Mouse (Mus musculus): ENCODE data around the gene Fkrp. TPM values are rescaled to one million over a fixed set of nuclear protein-coding genes. Genes with fewer than 3 reads are reported as not detected.

Fkrp gene
- polyA plus RNA-seq, 2 experiments = 26.9 to 29.9 TPM

GRCm38 (mm10) chr7:16840109-16840491 is 23.6 kb upstream of the Fkrp start:
- Histone ChIP-seq H3K27me3 (ENCODE audit: control insufficient read depth, insufficient read depth, low read length) (no peaks in the 10 kb centered on the region), H3K27ac (replicated peaks; ENCODE audit: low read depth, low read length) (no peak overlapping the region), H3K9ac (ENCODE audit: low read depth, low read length, severe bottlenecking) (no peak overlapping the region), H3K4me1 (ENCODE audit: control insufficient read depth, insufficient read depth, low read length) (peaks cover 12% of the 10 kb centered on the region), H3K9me3 (ENCODE audit: control insufficient read depth, low read length) (no peaks in the 10 kb centered on the region), H3K4me2 (replicated peaks; ENCODE audit: low read depth, low read length, severe bottlenecking) (no peak overlapping the region), H3K36me3 (ENCODE audit: control insufficient read depth, insufficient read depth, low read length) (peaks cover 55% of the 10 kb centered on the region), H3K4me3 (replicated peaks; ENCODE audit: low read length) (no peak overlapping the region)
- ATAC-seq (ENCODE audit: low FRiP score, low read depth) = no peak
- TF ChIP-seq POLR2A (IDR thresholded peaks at IDR 0.05; ENCODE audit: borderline replicate concordance, extremely low read depth, insufficient read depth, insufficient read length) = no peak
- no peak for DNase-seq (ENCODE audit: low spot score)
- WGBS = 90% methylated on average over 2 of the region's 2 CpGs

GRCm38 (mm10) chr7:16839427-16840108 is 23.0 kb upstream of the Fkrp start:
- TF ChIP-seq POLR2A (IDR thresholded peaks at IDR 0.05; ENCODE audit: borderline replicate concordance, extremely low read depth, insufficient read depth, insufficient read length) = no peak
- H3K9me3 ChIP-seq (ENCODE audit: control insufficient read depth, low read length) = no peaks in the 10 kb centered on the region
- ATAC-seq (ENCODE audit: low FRiP score, low read depth) = no peak
- H3K4me1 ChIP-seq (ENCODE audit: control insufficient read depth, insufficient read depth, low read length) = peaks cover 6% of the 10 kb centered on the region
- 95% methylated on average over 12 of the region's 12 CpGs for WGBS
- H3K4me3 ChIP-seq (replicated peaks; ENCODE audit: low read length) = no peak overlapping the region
- DNase-seq (ENCODE audit: low spot score) = no peak
- H3K27me3 ChIP-seq (ENCODE audit: control insufficient read depth, insufficient read depth, low read length) = no peaks in the 10 kb centered on the region
- peaks cover 60% of the 10 kb centered on the region for H3K36me3 ChIP-seq (ENCODE audit: control insufficient read depth, insufficient read depth, low read length)
- no peak overlapping the region for H3K4me2 ChIP-seq (replicated peaks; ENCODE audit: low read depth, low read length, severe bottlenecking)
- no peak overlapping the region for H3K9ac ChIP-seq (ENCODE audit: low read depth, low read length, severe bottlenecking)
- no peak overlapping the region for H3K27ac ChIP-seq (replicated peaks; ENCODE audit: low read depth, low read length)

GRCm38 (mm10) chr7:16838804-16839426 is 22.4 kb upstream of the Fkrp start:
- no peak for DNase-seq (ENCODE audit: low spot score)
- Histone ChIP-seq H3K4me2 (replicated peaks; ENCODE audit: low read depth, low read length, severe bottlenecking) (no peak overlapping the region), H3K27me3 (ENCODE audit: control insufficient read depth, insufficient read depth, low read length) (no peaks in the 10 kb centered on the region), H3K27ac (replicated peaks; ENCODE audit: low read depth, low read length) (no peak overlapping the region), H3K4me1 (ENCODE audit: control insufficient read depth, insufficient read depth, low read length) (no peaks in the 10 kb centered on the region), H3K36me3 (ENCODE audit: control insufficient read depth, insufficient read depth, low read length) (peaks cover 67% of the 10 kb centered on the region), H3K9me3 (ENCODE audit: control insufficient read depth, low read length) (no peaks in the 10 kb centered on the region), H3K9ac (ENCODE audit: low read depth, low read length, severe bottlenecking) (no peak overlapping the region), H3K4me3 (replicated peaks; ENCODE audit: low read length) (no peak overlapping the region)
- ATAC-seq (ENCODE audit: low FRiP score, low read depth) = no peak
- TF ChIP-seq POLR2A (IDR thresholded peaks at IDR 0.05; ENCODE audit: borderline replicate concordance, extremely low read depth, insufficient read depth, insufficient read length) = no peak
- WGBS = 83% methylated on average over 6 of the region's 6 CpGs

GRCm38 (mm10) chr7:16837916-16838803 is 21.6 kb upstream of the Fkrp start:
- H3K27ac ChIP-seq (replicated peaks; ENCODE audit: low read depth, low read length) = no peak overlapping the region
- no peak overlapping the region for H3K4me2 ChIP-seq (replicated peaks; ENCODE audit: low read depth, low read length, severe bottlenecking)
- no peaks in the 10 kb centered on the region for H3K27me3 ChIP-seq (ENCODE audit: control insufficient read depth, insufficient read depth, low read length)
- no peaks in the 10 kb centered on the region for H3K4me1 ChIP-seq (ENCODE audit: control insufficient read depth, insufficient read depth, low read length)
- no peak overlapping the region for H3K4me3 ChIP-seq (replicated peaks; ENCODE audit: low read length)
- H3K9me3 ChIP-seq (ENCODE audit: control insufficient read depth, low read length) = no peaks in the 10 kb centered on the region
- DNase-seq (ENCODE audit: low spot score) (no peak), ATAC-seq (ENCODE audit: low FRiP score, low read depth) (no peak)
- WGBS = 91% methylated on average over 18 of the region's 18 CpGs
- H3K36me3 ChIP-seq (ENCODE audit: control insufficient read depth, insufficient read depth, low read length) = peaks cover 74% of the 10 kb centered on the region
- H3K9ac ChIP-seq (ENCODE audit: low read depth, low read length, severe bottlenecking) = no peak overlapping the region
- no peak for TF ChIP-seq POLR2A (IDR thresholded peaks at IDR 0.05; ENCODE audit: borderline replicate concordance, extremely low read depth, insufficient read depth, insufficient read length)

GRCm38 (mm10) chr7:16830449-16830848 is 13.9 kb upstream of the Fkrp start:
- no peak for ATAC-seq (ENCODE audit: low FRiP score, low read depth)
- no peak overlapping the region for H3K4me2 ChIP-seq (replicated peaks; ENCODE audit: low read depth, low read length, severe bottlenecking)

More at GRCm38 (mm10) chr7:16830449-16830848, 13.9 kb upstream of the Fkrp start:
- H3K27me3 ChIP-seq (ENCODE audit: control insufficient read depth, insufficient read depth, low read length) = no peaks in the 10 kb centered on the region
- H3K27ac ChIP-seq (replicated peaks; ENCODE audit: low read depth, low read length) = no peak overlapping the region
- no peak for DNase-seq (ENCODE audit: low spot score)
- H3K36me3 ChIP-seq (ENCODE audit: control insufficient read depth, insufficient read depth, low read length) = peaks cover 98% of the 10 kb centered on the region
- no peaks in the 10 kb centered on the region for H3K4me1 ChIP-seq (ENCODE audit: control insufficient read depth, insufficient read depth, low read length)
- no peak overlapping the region for H3K4me3 ChIP-seq (replicated peaks; ENCODE audit: low read length)
- 82% methylated on average over 9 of the region's 9 CpGs for WGBS
- no peaks in the 10 kb centered on the region for H3K9me3 ChIP-seq (ENCODE audit: control insufficient read depth, low read length)
- no peak for TF ChIP-seq POLR2A (IDR thresholded peaks at IDR 0.05; ENCODE audit: borderline replicate concordance, extremely low read depth, insufficient read depth, insufficient read length)
- H3K9ac ChIP-seq (ENCODE audit: low read depth, low read length, severe bottlenecking) = no peak overlapping the region

Measured in limb, embryonic 14.5 days (tissue).